Mouse (Mus musculus) C2C12 (cell line): ENCODE results near the gene Mitf.

ENCODE experiments used
- CTCF ChIP-seq: IDR thresholded peaks from one replicate; pipeline ENCODE4 v1.5.1; 2011; ENCODE audit not compliant: control insufficient read depth, insufficient read depth, insufficient read length
- USF1 ChIP-seq: IDR thresholded peaks from one replicate; pipeline ENCODE4 v1.6.1; 2011; ENCODE audit warnings: low read depth, mild to moderate bottlenecking, control low read depth, moderate library complexity

- no peak for TF ChIP-seq CTCF
- TF ChIP-seq USF1: no peak
Measured at GRCm38 (mm10) chr6:97781316-97781715, 25.5 kb upstream of the Mitf start.
